Mouse (Mus musculus): ENCODE measurements around the gene Usp10. TPM values are rescaled to one million over a fixed set of nuclear protein-coding genes. Genes with fewer than 3 reads are reported as not detected.

Gene Usp10
- total and polyA plus RNA-seq, 3 experiments: 80.0 to 161 (median 152) TPM

- H3K4me1 ChIP-seq (ENCODE audit: control insufficient read depth in 1 of 2, insufficient read depth in 2 of 2): peaks cover 2 to 18% of the 10 kb centered on the region in 2 experiments; a peak in 3 of 4 replicates
- H3K9me3 ChIP-seq (replicated peaks; ENCODE audit: low read length): no peaks in the 10 kb centered on the region
- TF ChIP-seq CTCF (conservative IDR thresholded peaks at IDR 0.05 in 1 of 2, IDR thresholded peaks at IDR 0.05 in 1 of 2; ENCODE audit: low read depth in 2 of 2, low read length in 2 of 2): no peak
- TF ChIP-seq MYC (IDR thresholded peaks at IDR 0.05; ENCODE audit: low read depth, low read length): no peak
- TF ChIP-seq KAT2A (IDR thresholded peaks at IDR 0.05; ENCODE audit: insufficient replicate concordance, low read length): no peak
- TF ChIP-seq TCF12 (IDR thresholded peaks at IDR 0.05; ENCODE audit: low read depth, low read length): no peak
- in situ Hi-C loops (cut with MboI; ENCODE audit: low pct_ligation_motif_present, low pct_unique_long_range_greater_than_20kb, low sequenced_read_pairs) (no loop called here), dilution Hi-C loops (cut with MboI; ENCODE audit: extremely low pct_ligation_motif_present, extremely low pct_unique_long_range_greater_than_20kb, low sequenced_read_pairs) (no loop called here)
- no peak for DNase-seq (ENCODE audit: extremely low read depth)
- H3K36me3 ChIP-seq (replicated peaks in 1 of 2; ENCODE audit: control insufficient read depth in 1 of 2, insufficient read depth in 1 of 2, low read length in 1 of 2): no peaks in the 10 kb centered on the region
- H3K27ac ChIP-seq (ENCODE audit: insufficient read depth, low read depth): no peak overlapping the region
- no peak overlapping the region for H3K4me3 ChIP-seq (replicated peaks in 1 of 3; ENCODE audit: low read depth in 2 of 3, low read length in 2 of 3, poor library complexity in 1 of 3)
- H3K9ac ChIP-seq (ENCODE audit: insufficient read depth, low read depth): no peak overlapping the region
- no peaks in the 10 kb centered on the region for H3K79me2 ChIP-seq (replicated peaks; ENCODE audit: control insufficient read depth, extremely low read depth, insufficient read depth, poor library complexity, severe bottlenecking)
- H3K4me2 ChIP-seq (ENCODE audit: insufficient read depth, low read depth, poor library complexity, severe bottlenecking): 0 out of 2 replicates have a peak overlapping the region, but pooled peaks have one; percentile 4
- H3K27me3 ChIP-seq (replicated peaks): peaks cover 6% of the 10 kb centered on the region
These were observed 5.7 kb upstream of the Usp10 start for GRCm38 (mm10) chr8:119904323-119904911.

GRCm38 (mm10) chr8:119910547-119911257, 542 bp downstream of the Usp10 start, which contains the start of gene Gm20388:
Gene Gm20388, plus strand, starts transcription at chr8:119910841.
- in situ Hi-C loops (cut with MboI; ENCODE audit: low pct_ligation_motif_present, low pct_unique_long_range_greater_than_20kb, low sequenced_read_pairs): no loop called here
- no peak for TF ChIP-seq EP300 (IDR thresholded peaks at IDR 0.05; ENCODE audit: low read length)
- TF ChIP-seq MAFK (IDR thresholded peaks at IDR 0.05; ENCODE audit: insufficient replicate concordance, low read length): no peak
- no peak for TF ChIP-seq BHLHE40 (IDR thresholded peaks at IDR 0.05; ENCODE audit: low read depth, low read length)
- no peak; the same call in 1 of the 2 replicates for TF ChIP-seq MXI1 (IDR thresholded peaks at IDR 0.05; ENCODE audit: low read depth, low read length)
- TF ChIP-seq E2F4 (IDR thresholded peaks at IDR 0.05; ENCODE audit: insufficient replicate concordance, low read depth, low read length): no peak
- TF ChIP-seq POLR2AphosphoS2 (IDR thresholded peaks at IDR 0.05; ENCODE audit: low read depth, low read length): peak; percentile 60; the same call in 1 of the 2 replicates
- no peak for TF ChIP-seq GABPA (IDR thresholded peaks at IDR 0.05; ENCODE audit: insufficient replicate concordance, low read depth, low read length)
- TF ChIP-seq UBTF (IDR thresholded peaks at IDR 0.05; ENCODE audit: low read depth, low read length): peak; percentile 90; the same call in 1 of the 2 replicates
- TF ChIP-seq MAX (IDR thresholded peaks at IDR 0.05; ENCODE audit: low read length): 0 out of 2 replicates have a peak, but pooled peaks have one; percentile 7
- no peak for TF ChIP-seq JUND (conservative IDR thresholded peaks at IDR 0.05; ENCODE audit: low read depth, low read length)
- no peak for TF ChIP-seq JUN (IDR thresholded peaks at IDR 0.05; ENCODE audit: insufficient read depth, low read depth, low read length)
- peak; percentile 91 for TF ChIP-seq POLR2A (IDR thresholded peaks at IDR 0.05; ENCODE audit: low read depth, low read length)
- TF ChIP-seq KAT2A (IDR thresholded peaks at IDR 0.05; ENCODE audit: insufficient replicate concordance, low read length): 0 out of 2 replicates have a peak, but pooled peaks have one; percentile 13
- TF ChIP-seq MYC (IDR thresholded peaks at IDR 0.05; ENCODE audit: low read depth, low read length): no peak
- peak; percentile 61 for TF ChIP-seq SIN3A (IDR thresholded peaks at IDR 0.05; ENCODE audit: low read length)
- TF ChIP-seq RAD21 (IDR thresholded peaks at IDR 0.05; ENCODE audit: low read depth, low read length): no peak
- TF ChIP-seq ZC3H11A (IDR thresholded peaks at IDR 0.05; ENCODE audit: low read depth, low read length): no peak
- no peak for TF ChIP-seq PAX5 (IDR thresholded peaks at IDR 0.05; ENCODE audit: low read length)
- peak; percentile 22 for TF ChIP-seq HCFC1 (IDR thresholded peaks at IDR 0.05; ENCODE audit: low read depth, low read length)
- TF ChIP-seq RCOR1 (conservative IDR thresholded peaks at IDR 0.05; ENCODE audit: low read depth, low read length): no peak
- TF ChIP-seq TBP (conservative IDR thresholded peaks at IDR 0.05; ENCODE audit: low read depth, low read length): no peak
- TF ChIP-seq NRF1 (IDR thresholded peaks at IDR 0.05; ENCODE audit: low read depth, low read length): peak; percentile 98
- TF ChIP-seq NELFE (IDR thresholded peaks at IDR 0.05; ENCODE audit: low read depth, low read length): peak; percentile 93
- no peak for TF ChIP-seq CTCF (conservative IDR thresholded peaks at IDR 0.05 in 1 of 2, IDR thresholded peaks at IDR 0.05 in 1 of 2; ENCODE audit: low read depth in 2 of 2, low read length in 2 of 2)
- 0 out of 2 replicates have a peak, but pooled peaks have one; percentile 37 for TF ChIP-seq ELF1 (IDR thresholded peaks at IDR 0.05; ENCODE audit: low read depth, low read length)
- TF ChIP-seq USF1 (IDR thresholded peaks at IDR 0.05; ENCODE audit: low read depth, low read length): no peak
- no peak for TF ChIP-seq SMC3 (IDR thresholded peaks at IDR 0.05; ENCODE audit: low read depth, low read length)
- TF ChIP-seq MEF2A (IDR thresholded peaks at IDR 0.05; ENCODE audit: borderline replicate concordance, low read depth, low read length): no peak
- TF ChIP-seq ZMIZ1 (IDR thresholded peaks at IDR 0.05; ENCODE audit: low read depth, low read length): peak; percentile 42

More at GRCm38 (mm10) chr8:119910547-119911257, 542 bp downstream of the Usp10 start, which contains the start of gene Gm20388:
- Histone ChIP-seq H3K27me3 (replicated peaks) (peaks cover 3% of the 10 kb centered on the region), H3K27ac (ENCODE audit: insufficient read depth, low read depth) (peak within 1 kb of the TSS; percentile 63), H3K79me2 (replicated peaks; ENCODE audit: control insufficient read depth, extremely low read depth, insufficient read depth, poor library complexity, severe bottlenecking) (peaks cover 48% of the 10 kb centered on the region), H3K36me3 (replicated peaks in 1 of 2; ENCODE audit: control insufficient read depth in 1 of 2, insufficient read depth in 1 of 2, low read length in 1 of 2) (peaks cover 0 to 15% of the 10 kb centered on the region in 2 experiments), H3K4me2 (ENCODE audit: insufficient read depth, low read depth, poor library complexity, severe bottlenecking) (peak within 1 kb of the TSS; percentile 77), H3K9ac (ENCODE audit: insufficient read depth, low read depth) (peak within 1 kb of the TSS; percentile 69), H3K4me3 (replicated peaks in 1 of 3; ENCODE audit: low read depth in 2 of 3, low read length in 2 of 3, poor library complexity in 1 of 3) (peak within 1 kb of the TSS; percentile 76 to 94 (median 85)), H3K4me1 (ENCODE audit: control insufficient read depth in 1 of 2, insufficient read depth in 2 of 2) (peaks cover 15 to 37% of the 10 kb centered on the region in 2 experiments), H3K9me3 (replicated peaks; ENCODE audit: low read length) (no peaks in the 10 kb centered on the region)
- dilution Hi-C loops (cut with MboI; ENCODE audit: extremely low pct_ligation_motif_present, extremely low pct_unique_long_range_greater_than_20kb, low sequenced_read_pairs): no loop called here
- peak; percentile 81 for DNase-seq (ENCODE audit: extremely low read depth)

Data from CH12.LX (cell line).